Mouse (Mus musculus) ES-E14 (cell line): Measurements from ENCODE around the gene Macf1. TPM values are rescaled to one million over a fixed set of nuclear protein-coding genes. Genes with fewer than 3 reads are reported as not detected.

Experiments
- DNase-seq: peaks from one replicate; pipeline ENCODE4 v3.0.0-alpha.2; 2013; ENCODE audit warnings: low read depth, low spot score
- H3K27ac ChIP-seq: 2 replicates; pipeline ENCODE4 v1.5.1; 2012; ENCODE audit warnings: low read depth, mild to moderate bottlenecking, low read length, moderate library complexity, mixed read lengths; ENCODE audit not compliant: poor library complexity, insufficient read depth, severe bottlenecking
- H3K36me3 ChIP-seq: 2 replicates; pipeline ENCODE4 v1.6.1; 2012; ENCODE audit warnings: mild to moderate bottlenecking, low read length, moderate library complexity, mixed read lengths; ENCODE audit not compliant: control insufficient read depth, poor library complexity, insufficient read depth, severe bottlenecking
- H3K4me1 ChIP-seq, 2 experiments: fragments of 150-350 bp in 1 of 2; sonication (generic) in 1 of 2; 2 replicates each; pipeline ENCODE4 v1.6.1; 2012; ENCODE audit warnings: low read length in 2 of 2, mild to moderate bottlenecking in 1 of 2, mixed read lengths in 1 of 2; ENCODE audit not compliant: control insufficient read depth in 2 of 2, insufficient read depth in 2 of 2, poor library complexity in 1 of 2
- H3K4me3 ChIP-seq, 2 experiments: fragments of 150-350 bp in 1 of 2; sonication (generic) in 1 of 2; 2 replicates each; pipeline ENCODE4 v1.5.1; 2012; ENCODE audit warnings: low read length in 2 of 2, low read depth in 1 of 2, mild to moderate bottlenecking in 1 of 2, mixed read lengths in 1 of 2; ENCODE audit not compliant: insufficient read depth in 1 of 2, poor library complexity in 1 of 2, severe bottlenecking in 1 of 2
- H3K9ac ChIP-seq: 2 replicates; pipeline ENCODE4 v1.6.1; 2012; ENCODE audit warnings: low read depth, mild to moderate bottlenecking, low read length, mixed read lengths; ENCODE audit not compliant: poor library complexity, insufficient read depth, severe bottlenecking
- H3K9me3 ChIP-seq: fragments of 150-350 bp; sonication (generic); 2 replicates; pipeline ENCODE4 v1.6.1; 2012; ENCODE audit warnings: low read depth, mild to moderate bottlenecking, low read length; ENCODE audit not compliant: control insufficient read depth, insufficient read depth
- CHD2 ChIP-seq: IDR thresholded peaks from 2 replicates; pipeline ENCODE4 v1.6.1; 2014; ENCODE audit warnings: mild to moderate bottlenecking, low read depth, low read length, inconsistent platforms
- HCFC1 ChIP-seq: IDR thresholded peaks from 2 replicates; pipeline ENCODE4 v1.6.1; 2012; ENCODE audit warnings: low read length, inconsistent platforms, borderline replicate concordance; ENCODE audit not compliant: insufficient read depth
- MAFK ChIP-seq: IDR thresholded peaks from 2 replicates; pipeline ENCODE4 v1.6.1; 2014; ENCODE audit warnings: mild to moderate bottlenecking, low read depth, low read length, inconsistent platforms; ENCODE audit not compliant: insufficient read depth
- ZC3H11A ChIP-seq: IDR thresholded peaks from 2 replicates; pipeline ENCODE4 v1.6.1; 2012; ENCODE audit warnings: low read depth, mild to moderate bottlenecking, inconsistent platforms, low read length, borderline replicate concordance
- ZNF384 ChIP-seq: IDR thresholded peaks from 2 replicates; pipeline ENCODE4 v1.6.1; 2012; ENCODE audit warnings: low read depth, low read length, inconsistent platforms
- in situ Hi-C, 2 experiments: fragments of 600-800 bp; cut with MboI; formaldehyde crosslinking; loops; one replicate each; pipeline ENCODE4 v1.15.1; 2025; ENCODE audit warnings: low sequenced_read_pairs in 2 of 2, inconsistent platforms in 1 of 2; ENCODE audit not compliant: unreplicated experiment in 2 of 2
- total RNA-seq: library from RNA; depleted of rRNA; stranded (reverse); fragments of 300-350 nt; gene quantifications from 2 replicates; pipeline ENCODE4 v1.2.3, GENCODE M21; 2012

The Macf1 gene
- total RNA-seq, 1 experiment, result 277 TPM

DNA sequence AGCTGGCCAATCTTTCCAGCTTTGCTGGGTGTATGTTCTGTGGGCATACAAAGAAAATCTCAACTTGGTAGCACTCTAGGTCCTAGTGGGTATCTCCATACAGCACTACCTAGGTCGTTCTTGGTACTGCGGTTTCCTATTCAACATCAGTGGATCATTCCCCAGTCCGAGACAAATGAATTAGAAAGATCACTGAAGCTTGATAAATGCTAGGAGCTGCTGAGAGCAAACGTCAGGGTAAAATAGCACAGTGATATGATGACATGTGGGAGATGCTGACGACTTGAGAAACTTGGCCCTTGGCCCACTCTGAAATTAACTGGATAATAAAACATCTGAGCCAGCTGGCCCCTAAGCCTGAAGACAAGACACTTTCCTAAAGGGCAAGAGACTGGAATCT lies 78.2 kb downstream of the Macf1 start:
- in situ Hi-C loops, result no loop called here
- no peak for DNase-seq
- Histone ChIP-seq H3K9ac (no peak overlapping the region), H3K4me1 (peaks cover 0 to 12% of the 10 kb centered on the region in 2 experiments; a peak in 2 of 4 replicates), H3K9me3 (no peaks in the 10 kb centered on the region), H3K36me3 (peaks cover under 1% of the 10 kb centered on the region; the same call in 1 of the 2 replicates), H3K4me3 (no peak overlapping the region), H3K27ac (no peak overlapping the region)
- TF ChIP-seq ZC3H11A, result no peak
- no peak for TF ChIP-seq MAFK
- TF ChIP-seq ZNF384, result no peak
- TF ChIP-seq CHD2, result no peak
- TF ChIP-seq HCFC1, result no peak

DNA sequence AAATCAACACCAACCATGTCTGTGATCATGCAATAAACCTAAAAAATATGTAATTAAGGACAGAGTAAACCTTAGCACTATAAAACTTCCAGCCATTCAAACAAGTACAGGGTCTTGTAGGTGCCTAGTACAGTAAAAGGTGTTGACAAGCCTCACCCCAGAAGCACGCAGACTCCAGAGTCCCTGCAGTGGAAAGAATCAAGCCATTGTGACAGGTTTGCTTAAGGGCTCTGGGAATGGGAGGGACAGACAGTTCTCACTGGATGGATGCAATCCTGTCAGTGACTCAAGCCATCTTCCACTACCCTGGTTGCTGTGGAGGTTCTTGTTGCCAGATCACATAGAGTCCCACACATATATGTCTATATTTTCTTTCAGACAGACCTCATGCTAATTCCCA lies 78.9 kb downstream of the Macf1 start:
- H3K27ac ChIP-seq, result no peak overlapping the region
- no peak for TF ChIP-seq HCFC1
- TF ChIP-seq ZC3H11A, result no peak
- no peak for TF ChIP-seq CHD2
- TF ChIP-seq MAFK, result no peak
- no peak for TF ChIP-seq ZNF384
- H3K9me3 ChIP-seq, result no peaks in the 10 kb centered on the region
- H3K9ac ChIP-seq, result no peak overlapping the region
- DNase-seq, result no peak
- in situ Hi-C loops, result no loop called here
- no peak overlapping the region for H3K4me3 ChIP-seq
- peaks cover 0 to 7% of the 10 kb centered on the region in 2 experiments; a peak in 2 of 4 replicates for H3K4me1 ChIP-seq
- peaks cover 2% of the 10 kb centered on the region; the same call in 1 of the 2 replicates for H3K36me3 ChIP-seq

DNA sequence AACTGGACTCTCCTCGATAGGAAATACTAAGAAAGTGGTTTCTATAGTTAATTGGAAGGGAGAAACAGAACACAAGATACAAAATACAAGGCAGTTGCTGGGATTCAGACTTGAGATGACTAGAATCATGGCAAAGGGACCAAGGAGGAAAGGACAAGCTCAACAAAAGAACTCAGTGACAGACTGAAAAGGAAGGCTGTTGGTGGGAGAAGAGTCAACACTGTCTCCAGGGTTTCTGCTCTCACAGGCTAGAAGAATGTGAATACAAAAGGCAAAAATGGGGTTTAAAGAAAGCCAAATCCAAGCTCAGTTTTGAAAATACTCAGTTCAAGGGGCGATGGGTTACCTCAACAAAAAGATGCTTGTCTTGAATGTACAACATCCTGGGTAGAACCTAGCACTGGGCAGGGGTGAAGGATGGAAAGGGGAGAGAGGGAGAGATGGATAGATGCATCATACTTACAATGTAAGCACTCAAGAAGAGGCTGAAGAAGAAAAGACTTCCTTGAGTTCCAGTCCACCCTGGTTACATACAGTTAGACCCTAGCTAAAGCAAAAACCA lies 81.4 kb downstream of the Macf1 start:
- no peak overlapping the region for H3K27ac ChIP-seq
- no peaks in the 10 kb centered on the region for H3K9me3 ChIP-seq
- peaks cover 6% of the 10 kb centered on the region in 2 experiments; a peak in 3 of 4 replicates for H3K4me1 ChIP-seq
- DNase-seq, result no peak
- in situ Hi-C loops, result no loop called here
- H3K4me3 ChIP-seq, result no peak overlapping the region
- peaks cover 2% of the 10 kb centered on the region; the same call in 1 of the 2 replicates for H3K36me3 ChIP-seq
- no peak overlapping the region for H3K9ac ChIP-seq
- TF ChIP-seq HCFC1, result no peak
- TF ChIP-seq ZNF384, result no peak
- no peak for TF ChIP-seq CHD2
- TF ChIP-seq ZC3H11A, result no peak
- TF ChIP-seq MAFK, result no peak

DNA sequence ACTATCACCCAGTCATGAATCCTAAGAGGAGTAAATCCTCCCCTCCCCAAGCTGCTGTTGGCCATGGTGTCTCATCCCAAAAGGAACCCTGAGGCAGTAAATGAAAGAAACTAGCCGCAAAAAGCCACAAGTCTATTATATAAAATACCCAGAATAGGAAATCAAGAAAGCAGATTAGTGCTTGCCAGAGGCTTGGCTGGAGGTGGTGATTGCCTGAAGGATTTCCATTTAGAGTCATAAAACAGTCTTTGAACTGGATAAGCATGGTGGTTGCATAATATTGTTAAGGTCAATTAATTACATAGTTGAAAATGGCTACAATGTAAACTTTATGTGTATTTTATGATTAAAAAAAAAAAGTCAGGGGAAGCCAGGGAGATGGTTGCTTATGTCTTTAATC lies 83.1 kb downstream of the Macf1 start:
- DNase-seq, result no peak
- no peak overlapping the region for H3K27ac ChIP-seq
- H3K9ac ChIP-seq, result no peak overlapping the region
- peaks cover 2% of the 10 kb centered on the region; the same call in 1 of the 2 replicates for H3K36me3 ChIP-seq
- TF ChIP-seq ZNF384 (no peak), HCFC1 (no peak), MAFK (no peak), CHD2 (no peak), ZC3H11A (no peak)
- in situ Hi-C loops, result no loop called here
- H3K9me3 ChIP-seq, result no peaks in the 10 kb centered on the region
- peaks cover 6% of the 10 kb centered on the region in 2 experiments; a peak in 3 of 4 replicates for H3K4me1 ChIP-seq
- H3K4me3 ChIP-seq, result no peak overlapping the region
